Mouse (Mus musculus) liver, embryonic 15.5 days (tissue): ENCODE measurements around the gene Ccdc40. TPM values are rescaled to one million over a fixed set of nuclear protein-coding genes. Genes with fewer than 3 reads are reported as not detected.

Source experiments
- ATAC-seq: fragments of 200-750 bp; cut with Nextera tagmentation; 2 replicates; pipeline ENCODE4 v1.8.0; 2017; ENCODE audit warnings: moderate number of reproducible peaks, mild to moderate bottlenecking, moderate library complexity; ENCODE audit not compliant: insufficient read depth
- H3K27ac ChIP-seq: fragments of 300-500 bp; sonication (generic); replicated peaks from 2 replicates; pipeline ENCODE4 v1.5.1; 2015; ENCODE audit warnings: mild to moderate bottlenecking, inconsistent platforms
- H3K27me3 ChIP-seq: fragments of 300-500 bp; sonication (generic); 2 replicates; pipeline ENCODE4 v1.6.1; 2015; ENCODE audit warnings: mild to moderate bottlenecking, inconsistent platforms
- H3K36me3 ChIP-seq: fragments of 300-500 bp; sonication (generic); replicated peaks from 2 replicates; pipeline ENCODE4 v1.6.1; 2015; ENCODE audit warnings: moderate library complexity, mild to moderate bottlenecking, inconsistent platforms
- H3K4me1 ChIP-seq: fragments of 300-500 bp; sonication (generic); replicated peaks from 2 replicates; pipeline ENCODE4 v1.6.1; 2015; ENCODE audit warnings: inconsistent platforms
- H3K4me2 ChIP-seq: fragments of 300-500 bp; sonication (generic); 2 replicates; pipeline ENCODE4 v1.6.1; 2015; ENCODE audit warnings: moderate library complexity, mild to moderate bottlenecking, inconsistent platforms
- H3K4me3 ChIP-seq: fragments of 300-500 bp; sonication (generic); replicated peaks from 2 replicates; pipeline ENCODE4 v1.5.1; 2015; ENCODE audit warnings: mild to moderate bottlenecking, inconsistent platforms
- H3K9ac ChIP-seq: fragments of 300-500 bp; sonication (generic); 2 replicates; pipeline ENCODE4 v1.6.1; 2015; ENCODE audit warnings: moderate library complexity, mild to moderate bottlenecking, inconsistent platforms
- H3K9me3 ChIP-seq: fragments of 300-500 bp; sonication (generic); replicated peaks from 2 replicates; pipeline ENCODE4 v1.6.1; 2016; ENCODE audit warnings: inconsistent platforms
- WGBS: fragments of 180-500 bp; shearing (Covaris S2); methylation state at CpG from one replicate; pipeline ENCODE4 v1.1.7; 2015; ENCODE audit warnings: mixed read lengths; ENCODE audit not compliant: insufficient replicate concordance; 5-methylcytosine and 5-hydroxymethylcytosine counted together
- polyA plus RNA-seq: library from polyadenylated mRNA; unstranded; fragments of >200 nt; fragmentation: Nextera tagmentation; extraction: Ambion mirVana; gene quantifications from 2 replicates; pipeline ENCODE4 v1.2.1, GENCODE M21; 2015

Ccdc40 gene
- polyA plus RNA-seq, 1 experiment from 2014 or later = 0.70 TPM

- H3K4me3 ChIP-seq = no peak overlapping the region
- peaks cover 11% of the 10 kb centered on the region; the same call in 1 of the 2 replicates for H3K4me1 ChIP-seq
- no peaks in the 10 kb centered on the region for H3K36me3 ChIP-seq
- no peak for ATAC-seq
- H3K27ac ChIP-seq = no peak overlapping the region
- no peak overlapping the region for H3K9ac ChIP-seq
- no peaks in the 10 kb centered on the region for H3K27me3 ChIP-seq
- no peaks in the 10 kb centered on the region for H3K9me3 ChIP-seq
- WGBS = 50% methylated on average over 9 of the region's 9 CpGs
- H3K4me2 ChIP-seq = no peak overlapping the region
These were observed 36.7 kb upstream of the Ccdc40 start for GRCm38 (mm10) chr11:119191606-119192081.

GRCm38 (mm10) chr11:119192176-119192575 is 36.2 kb upstream of the Ccdc40 start:
- Histone ChIP-seq H3K9ac (no peak overlapping the region), H3K9me3 (no peaks in the 10 kb centered on the region), H3K4me2 (no peak overlapping the region), H3K27me3 (no peaks in the 10 kb centered on the region), H3K27ac (no peak overlapping the region), H3K4me1 (peaks cover 11% of the 10 kb centered on the region; the same call in 1 of the 2 replicates), H3K4me3 (no peak overlapping the region), H3K36me3 (no peaks in the 10 kb centered on the region)
- ATAC-seq = no peak
- WGBS = 77% methylated on average over 5 of the region's 5 CpGs

GRCm38 (mm10) chr11:119192605-119193004 is 35.8 kb upstream of the Ccdc40 start:
- Histone ChIP-seq H3K4me2 (no peak overlapping the region), H3K4me3 (no peak overlapping the region), H3K9ac (no peak overlapping the region), H3K4me1 (peaks cover 11% of the 10 kb centered on the region; the same call in 1 of the 2 replicates), H3K36me3 (no peaks in the 10 kb centered on the region), H3K27ac (no peak overlapping the region), H3K9me3 (no peaks in the 10 kb centered on the region), H3K27me3 (no peaks in the 10 kb centered on the region)
- WGBS = 68% methylated on average over 9 of the region's 9 CpGs
- no peak for ATAC-seq

GRCm38 (mm10) chr11:119197618-119198563 is 30.5 kb upstream of the Ccdc40 start:
- 67% methylated on average over 18 of the region's 18 CpGs for WGBS
- Histone ChIP-seq H3K4me1 (no peaks in the 10 kb centered on the region), H3K36me3 (no peaks in the 10 kb centered on the region), H3K27me3 (no peaks in the 10 kb centered on the region), H3K9ac (no peak overlapping the region), H3K27ac (no peak overlapping the region), H3K4me3 (no peak overlapping the region), H3K9me3 (no peaks in the 10 kb centered on the region), H3K4me2 (no peak overlapping the region)
- ATAC-seq = no peak

- H3K4me2 ChIP-seq = no peak overlapping the region
These were observed 29.7 kb upstream of the Ccdc40 start for GRCm38 (mm10) chr11:119198564-119199232.

GRCm38 (mm10) chr11:119199233-119199601 is 29.2 kb upstream of the Ccdc40 start:
- Histone ChIP-seq H3K4me1 (no peaks in the 10 kb centered on the region), H3K27ac (no peak overlapping the region), H3K4me2 (no peak overlapping the region), H3K9ac (no peak overlapping the region), H3K36me3 (no peaks in the 10 kb centered on the region), H3K9me3 (no peaks in the 10 kb centered on the region), H3K27me3 (no peaks in the 10 kb centered on the region), H3K4me3 (no peak overlapping the region)
- no peak for ATAC-seq
- 73% methylated on average over 4 of the region's 4 CpGs for WGBS

More at GRCm38 (mm10) chr11:119198564-119199232, 29.7 kb upstream of the Ccdc40 start:
- H3K9me3 ChIP-seq = no peaks in the 10 kb centered on the region
- no peak overlapping the region for H3K4me3 ChIP-seq
- H3K36me3 ChIP-seq = no peaks in the 10 kb centered on the region
- no peak overlapping the region for H3K27ac ChIP-seq
- no peaks in the 10 kb centered on the region for H3K27me3 ChIP-seq
- WGBS = 58% methylated on average over 26 of the region's 26 CpGs
- no peak overlapping the region for H3K9ac ChIP-seq
- no peaks in the 10 kb centered on the region for H3K4me1 ChIP-seq
- ATAC-seq = no peak

- H3K9me3 ChIP-seq = no peaks in the 10 kb centered on the region
- no peaks in the 10 kb centered on the region for H3K27me3 ChIP-seq
- WGBS = 38% methylated on average over 5 of the region's 5 CpGs
- H3K4me1 ChIP-seq = no peaks in the 10 kb centered on the region
- H3K9ac ChIP-seq = no peak overlapping the region
- H3K4me3 ChIP-seq = no peak overlapping the region
- H3K4me2 ChIP-seq = no peak overlapping the region
- no peak overlapping the region for H3K27ac ChIP-seq
- ATAC-seq = peak; percentile 30; the same call in 1 of the 2 replicates
- no peaks in the 10 kb centered on the region for H3K36me3 ChIP-seq
These were observed 24.9 kb upstream of the Ccdc40 start for GRCm38 (mm10) chr11:119203423-119203822.

- Histone ChIP-seq H3K9ac (no peak overlapping the region), H3K27me3 (no peaks in the 10 kb centered on the region), H3K27ac (no peak overlapping the region), H3K4me3 (no peak overlapping the region), H3K4me1 (no peaks in the 10 kb centered on the region), H3K36me3 (no peaks in the 10 kb centered on the region), H3K4me2 (no peak overlapping the region), H3K9me3 (no peaks in the 10 kb centered on the region)
- no peak for ATAC-seq
- WGBS = 67% methylated on average over 10 of the region's 10 CpGs
These were observed 22.6 kb upstream of the Ccdc40 start for GRCm38 (mm10) chr11:119205738-119206137.

- 29% methylated on average over 5 of the region's 5 CpGs for WGBS
- H3K4me3 ChIP-seq = no peak overlapping the region
- no peaks in the 10 kb centered on the region for H3K4me1 ChIP-seq
- no peak overlapping the region for H3K27ac ChIP-seq
- no peak overlapping the region for H3K9ac ChIP-seq
- H3K9me3 ChIP-seq = no peaks in the 10 kb centered on the region
- H3K27me3 ChIP-seq = no peaks in the 10 kb centered on the region
- no peak overlapping the region for H3K4me2 ChIP-seq
- no peaks in the 10 kb centered on the region for H3K36me3 ChIP-seq
- no peak for ATAC-seq
These were observed 21.8 kb upstream of the Ccdc40 start for GRCm38 (mm10) chr11:119206562-119206961.

- Histone ChIP-seq H3K27ac (no peak overlapping the region), H3K4me1 (no peaks in the 10 kb centered on the region), H3K9me3 (no peaks in the 10 kb centered on the region), H3K4me3 (no peak overlapping the region), H3K36me3 (no peaks in the 10 kb centered on the region), H3K9ac (no peak overlapping the region), H3K4me2 (no peak overlapping the region), H3K27me3 (no peaks in the 10 kb centered on the region)
- 55% methylated on average over 6 of the region's 6 CpGs for WGBS
- ATAC-seq = no peak
These were observed 20.4 kb upstream of the Ccdc40 start for GRCm38 (mm10) chr11:119207986-119208385.

GRCm38 (mm10) chr11:119208870-119209370 is 19.5 kb upstream of the Ccdc40 start:
- H3K27ac ChIP-seq = no peak overlapping the region
- WGBS = 85% methylated on average over 20 of the region's 20 CpGs
- H3K4me1 ChIP-seq = peaks cover 9% of the 10 kb centered on the region
- no peaks in the 10 kb centered on the region for H3K36me3 ChIP-seq
- no peak overlapping the region for H3K4me3 ChIP-seq
- no peak for ATAC-seq
- no peaks in the 10 kb centered on the region for H3K27me3 ChIP-seq
- no peaks in the 10 kb centered on the region for H3K9me3 ChIP-seq
- no peak overlapping the region for H3K9ac ChIP-seq
- no peak overlapping the region for H3K4me2 ChIP-seq
